Mouse (Mus musculus) midbrain, embryonic 15.5 days (tissue): Measurements from ENCODE around the gene Mfap4. TPM values are rescaled to one million over a fixed set of nuclear protein-coding genes. Genes with fewer than 3 reads are reported as not detected.

ENCODE experiments used
- ATAC-seq: fragments of 200-750 bp; cut with Nextera tagmentation; replicated peaks from 2 replicates; pipeline ENCODE4 v1.8.0; 2017; ENCODE audit warnings: moderate TSS enrichment
- H3K27ac ChIP-seq: fragments of 300-500 bp; sonication (generic); 2 replicates; pipeline ENCODE4 v1.5.1; 2015; ENCODE audit warnings: mild to moderate bottlenecking, inconsistent platforms
- H3K27me3 ChIP-seq: fragments of 300-500 bp; sonication (generic); replicated peaks from 2 replicates; pipeline ENCODE4 v1.6.1; 2015; ENCODE audit warnings: inconsistent platforms
- H3K36me3 ChIP-seq: fragments of 300-500 bp; sonication (generic); replicated peaks from 2 replicates; pipeline ENCODE4 v1.6.1; 2015; ENCODE audit warnings: inconsistent platforms
- H3K4me1 ChIP-seq: fragments of 300-500 bp; sonication (generic); 2 replicates; pipeline ENCODE4 v1.6.1; 2015; ENCODE audit warnings: inconsistent platforms
- H3K4me2 ChIP-seq: fragments of 300-500 bp; sonication (generic); 2 replicates; pipeline ENCODE4 v1.6.1; 2015; ENCODE audit warnings: inconsistent platforms, mild to moderate bottlenecking, moderate library complexity
- H3K4me3 ChIP-seq: fragments of 300-500 bp; sonication (generic); 2 replicates; pipeline ENCODE4 v1.5.1; 2015; ENCODE audit warnings: mild to moderate bottlenecking, inconsistent platforms
- H3K9ac ChIP-seq: fragments of 300-500 bp; sonication (generic); 2 replicates; pipeline ENCODE4 v1.6.1; 2015; ENCODE audit warnings: mild to moderate bottlenecking, inconsistent platforms
- H3K9me3 ChIP-seq: fragments of 300-500 bp; sonication (generic); 2 replicates; pipeline ENCODE4 v1.6.1; 2016; ENCODE audit warnings: inconsistent platforms
- WGBS: fragments of 180-500 bp; shearing (Covaris S2); methylation state at CpG from one replicate; pipeline ENCODE4 v1.1.7; 2015; ENCODE audit warnings: mixed read lengths; 5-methylcytosine and 5-hydroxymethylcytosine counted together
- polyA plus RNA-seq: library from polyadenylated mRNA; unstranded; fragments of >200 nt; fragmentation: Nextera tagmentation; extraction: Ambion mirVana; gene quantifications from 2 replicates; pipeline ENCODE4 v1.2.1, GENCODE M21; 2015

The Mfap4 gene
- polyA plus RNA-seq, 1 experiment from 2014 or later, result 23.5 TPM

- Histone ChIP-seq H3K4me1 (no peaks in the 10 kb centered on the region), H3K27me3 (no peaks in the 10 kb centered on the region), H3K4me3 (no peak overlapping the region), H3K4me2 (no peak overlapping the region), H3K9ac (no peak overlapping the region), H3K36me3 (no peaks in the 10 kb centered on the region), H3K9me3 (no peaks in the 10 kb centered on the region), H3K27ac (no peak overlapping the region)
- WGBS, result 68% methylated on average over 1 of the region's 1 CpGs
- no peak for ATAC-seq
Observed at GRCm38 (mm10) chr11:61535530-61535929, 50.3 kb downstream of the Mfap4 start.

GRCm38 (mm10) chr11:61536952-61537351 lies 51.7 kb downstream of the Mfap4 start:
- no peak for ATAC-seq
- H3K4me1 ChIP-seq, result no peaks in the 10 kb centered on the region
- no peak overlapping the region for H3K27ac ChIP-seq
- no peak overlapping the region for H3K9ac ChIP-seq
- 69% methylated on average over 3 of the region's 3 CpGs for WGBS
- no peak overlapping the region for H3K4me3 ChIP-seq
- H3K27me3 ChIP-seq, result no peaks in the 10 kb centered on the region
- no peak overlapping the region for H3K4me2 ChIP-seq
- no peaks in the 10 kb centered on the region for H3K36me3 ChIP-seq
- no peaks in the 10 kb centered on the region for H3K9me3 ChIP-seq

- Histone ChIP-seq H3K36me3 (no peaks in the 10 kb centered on the region), H3K9me3 (no peaks in the 10 kb centered on the region), H3K4me3 (no peak overlapping the region), H3K27ac (no peak overlapping the region), H3K9ac (no peak overlapping the region), H3K4me1 (no peaks in the 10 kb centered on the region), H3K4me2 (no peak overlapping the region), H3K27me3 (no peaks in the 10 kb centered on the region)
- no peak for ATAC-seq
- 92% methylated on average over 3 of the region's 3 CpGs for WGBS
Observed at GRCm38 (mm10) chr11:61537362-61537761, 52.1 kb downstream of the Mfap4 start.

Other genes starting within 250 kb of the Mfap4 start
- gene Aldh3a2, start 218.0 kb upstream of the Mfap4 start, polyA plus RNA-seq, result 27.0 and 27.3 TPM in 2 replicates
- gene Slc47a2, start 142.6 kb upstream of the Mfap4 start, polyA plus RNA-seq, result not detected in 2 replicates
- 0.31 TPM in 2 replicates for gene Slc47a1, start 107.1 kb upstream of the Mfap4 start, polyA plus RNA-seq
- 34.4 and 38.5 TPM in 2 replicates for gene Rnf112, start 31.3 kb upstream of the Mfap4 start, polyA plus RNA-seq
- gene Mapk7, start 9.0 kb downstream of the Mfap4 start, polyA plus RNA-seq, result 72.3 and 73.1 TPM in 2 replicates
- 34.9 and 38.9 TPM in 2 replicates for gene B9d1, start 19.7 kb downstream of the Mfap4 start, polyA plus RNA-seq
- 76.2 and 78.3 TPM in 2 replicates for gene Epn2, start 94.3 kb downstream of the Mfap4 start, polyA plus RNA-seq
- gene Grap, start 167.8 kb downstream of the Mfap4 start, polyA plus RNA-seq, result 11.7 and 12.7 TPM in 2 replicates
- 0.21 and 0.22 TPM in 2 replicates for gene Fam83g, start 198.7 kb downstream of the Mfap4 start, polyA plus RNA-seq
- not detected in 2 replicates for gene Slc5a10, start 235.4 kb downstream of the Mfap4 start, polyA plus RNA-seq